Comparison of ENCODE assay signal across 22 mouse cellular contexts in the genomic region with DNA sequence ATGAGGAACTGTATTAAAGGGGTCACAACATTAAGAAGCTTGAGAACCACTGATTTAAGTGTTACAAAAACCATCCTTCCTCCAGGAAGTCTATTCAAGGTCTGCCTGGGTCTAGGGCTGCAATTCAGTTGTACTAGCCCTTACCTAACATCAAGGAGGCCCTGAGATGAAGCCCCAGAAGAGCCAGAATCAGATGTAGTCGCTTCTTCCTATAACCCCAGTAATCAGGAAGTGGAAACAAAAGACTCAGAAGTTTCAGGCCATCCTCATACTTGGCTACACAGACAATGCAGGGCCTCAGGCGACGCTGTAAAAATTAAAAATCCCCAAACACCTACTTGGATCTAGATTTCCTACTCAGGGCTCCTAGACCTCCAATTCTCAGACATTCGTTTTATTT. TPM values are rescaled to one million over a fixed set of nuclear protein-coding genes. Genes with fewer than 3 reads are reported as not detected.
DNase-seq lines count a peak whose midpoint lies in the region; ATAC-seq lines count a peak whose summit lies in the region.
"Had no signal": no experiment of that assay in that cellular context is flagged by ENCODE, and none has a peak within 500 bp of the region (broad histone marks: within the 10 kb centered on the region; RNA-seq: fewer than 3 reads in every experiment).

No protein-coding gene starts in this region.

- no peak overlapping the region for H3K27ac ChIP-seq in neural tube, embryonic 15.5 days (replicated peaks)
- H3K27ac ChIP-seq: embryonic facial prominence, embryonic 12.5 days; forebrain, embryonic 15.5 days; heart, adult 2 months; heart, embryonic 15.5 days; hindbrain, embryonic 10.5 days; hindbrain, embryonic 15.5 days had no signal

- peaks cover 13% of the 10 kb centered on the region for H3K4me1 ChIP-seq in neural tube, embryonic 15.5 days
- H3K4me1 ChIP-seq: embryonic facial prominence, embryonic 12.5 days; heart, embryonic 15.5 days had no signal

- DNase-seq in CD4-positive, CD25-positive, alpha-beta regulatory T cell, adult 2 months (ENCODE audit: low read depth, low spot score) = peak; percentile 56
- DNase-seq in thymus, postnatal 0 days (ENCODE audit: low spot score) = peak; percentile 26
- DNase-seq in thymus, postnatal 4 days = no peak
- DNase-seq in heart, adult 11 months = no peak
- DNase-seq: adrenal gland, adult 8-10 months; B cell, adult 2 months; cerebellum, adult 11-12 months; cerebellum, adult 9-10 months; cerebellum, postnatal 25 days; gastrocnemius, postnatal 36 days; heart, adult 2 months had no signal

- H3K36me3 ChIP-seq in neural tube, embryonic 15.5 days = no peaks in the 10 kb centered on the region
- H3K36me3 ChIP-seq: embryonic facial prominence, embryonic 12.5 days; forebrain, embryonic 15.5 days; G1E; heart, embryonic 15.5 days; hindbrain, embryonic 10.5 days; hindbrain, embryonic 15.5 days had no signal

- no peak overlapping the region for H3K9ac ChIP-seq in neural tube, embryonic 15.5 days (replicated peaks)
- H3K9ac ChIP-seq: embryonic facial prominence, embryonic 12.5 days; forebrain, embryonic 15.5 days; heart, embryonic 15.5 days; hindbrain, embryonic 15.5 days had no signal

- no peaks in the 10 kb centered on the region for H3K9me3 ChIP-seq in neural tube, embryonic 15.5 days (replicated peaks)
- H3K9me3 ChIP-seq: embryonic facial prominence, embryonic 12.5 days; forebrain, embryonic 15.5 days; heart, embryonic 15.5 days; hindbrain, embryonic 10.5 days; hindbrain, embryonic 15.5 days had no signal

- no peak overlapping the region for H3K4me2 ChIP-seq in neural tube, embryonic 15.5 days
- H3K4me2 ChIP-seq: embryonic facial prominence, embryonic 12.5 days; forebrain, embryonic 15.5 days; heart, embryonic 11.5 days; heart, embryonic 15.5 days; hindbrain, embryonic 15.5 days had no signal

- no peak overlapping the region for H3K4me3 ChIP-seq in neural tube, embryonic 15.5 days (replicated peaks)
- H3K4me3 ChIP-seq: embryonic facial prominence, embryonic 12.5 days; forebrain, embryonic 15.5 days; heart, adult 2 months; heart, embryonic 15.5 days; hindbrain, embryonic 10.5 days; hindbrain, embryonic 15.5 days had no signal

- WGBS in neural tube, embryonic 15.5 days = 94% methylated on average over 4 of the region's 4 CpGs

- no peaks in the 10 kb centered on the region for H3K27me3 ChIP-seq in neural tube, embryonic 15.5 days (replicated peaks)
- H3K27me3 ChIP-seq: embryonic facial prominence, embryonic 12.5 days; forebrain, embryonic 15.5 days; heart, embryonic 15.5 days; hindbrain, embryonic 15.5 days had no signal

- ATAC-seq in CD4-positive, CD25-positive, alpha-beta regulatory T cell, adult 4 months = no peak
- ATAC-seq in megakaryocyte, adult 5-6 weeks (ENCODE audit: poor library complexity, severe bottlenecking) = peak; percentile 16; the same call in 1 of the 2 replicates
- no peak for ATAC-seq in monocyte, adult 5-6 weeks (replicated peaks; ENCODE audit: insufficient number of reproducible peaks, low FRiP score, low TSS enrichment, poor library complexity, severe bottlenecking)
- ATAC-seq in neural tube, embryonic 15.5 days (ENCODE audit: low FRiP score) = no peak
- ATAC-seq: forebrain, embryonic 15.5 days had no signal

RNA-seq across cellular contexts. Expression of gene Ptprc, which starts 37.8 kb away (rescaled TPM):
- 1,000 to 10,000 TPM; 1,419 to 1,542 TPM for polyA plus RNA-seq in CD4-positive, CD25-positive, alpha-beta regulatory T cell, adult 4 months (2017; shearing (Covaris generic))
- polyA plus RNA-seq in thymus, postnatal 0 days (2015; fragmentation: Nextera tagmentation; extraction: Ambion mirVana) = 408 and 445 TPM in 2 replicates
- total RNA-seq in megakaryocyte, adult 5-6 weeks (2015) = 547 TPM in 2 replicates
- total RNA-seq in megakaryocyte, adult 5-6 weeks (2017) = 704 and 786 TPM in 2 replicates
- total RNA-seq in monocyte, adult 5-6 weeks (2017) = 2,690 to 3,839 TPM (median 2,776 TPM) in 3 replicates
- polyA plus RNA-seq in neural tube, embryonic 15.5 days (2015; fragmentation: Nextera tagmentation; extraction: Ambion mirVana) = 1.7 and 17.9 TPM in 2 replicates
- polyA plus RNA-seq: G1E had no signal

Comparison
In these comparisons a context has a peak if more than half of its experiments do, and no peak if none do; other contexts are left out.
1. DNase-seq: peak in CD4-positive, CD25-positive, alpha-beta regulatory T cell, adult 2 months (single experiment) and thymus, postnatal 0 days (single experiment); none in thymus, postnatal 4 days (single experiment) and heart, adult 11 months (single experiment).
2. RNA of gene Ptprc, which starts 37.8 kb away (polyA plus RNA-seq): 1,419 to 1,542 TPM in CD4-positive, CD25-positive, alpha-beta regulatory T cell, adult 4 months and 408 to 445 TPM in thymus, postnatal 0 days; 1.7 to 17.9 TPM in neural tube, embryonic 15.5 days; every median in the first group is over 10 times any median in the second.